Mouse (Mus musculus): Measurements from ENCODE around the gene Foxp1.

The Foxp1 gene

GRCm38 (mm10) chr6:99522359-99523108, at the start of gene Foxp1:
Foxp1 (minus strand) TSS chr6:99522721.
- peak; percentile 85 for DNase-seq (ENCODE audit: extremely low read depth, insufficient read length, low spot score)

- no peak for DNase-seq (ENCODE audit: extremely low read depth, insufficient read length, low spot score)
Observed at GRCm38 (mm10) chr6:99572071-99572470, 49.5 kb upstream of the Foxp1 start.

GRCm38 (mm10) chr6:99566921-99567320, 44.4 kb upstream of the Foxp1 start:
- no peak for DNase-seq (ENCODE audit: extremely low read depth, insufficient read length, low spot score)

- DNase-seq (ENCODE audit: extremely low read depth, insufficient read length, low spot score): no peak
Observed at GRCm38 (mm10) chr6:99564766-99565165, 42.2 kb upstream of the Foxp1 start.

- no peak for DNase-seq (ENCODE audit: extremely low read depth, insufficient read length, low spot score)
Observed at GRCm38 (mm10) chr6:99556950-99557349, 34.4 kb upstream of the Foxp1 start.

GRCm38 (mm10) chr6:99552816-99553215, 30.3 kb upstream of the Foxp1 start:
- no peak for DNase-seq (ENCODE audit: extremely low read depth, insufficient read length, low spot score)

GRCm38 (mm10) chr6:99546416-99546815, 23.9 kb upstream of the Foxp1 start:
- no peak for DNase-seq (ENCODE audit: extremely low read depth, insufficient read length, low spot score)

GRCm38 (mm10) chr6:99545437-99545836, 22.9 kb upstream of the Foxp1 start:
- DNase-seq (ENCODE audit: extremely low read depth, insufficient read length, low spot score): no peak

- no peak for DNase-seq (ENCODE audit: extremely low read depth, insufficient read length, low spot score)
Observed at GRCm38 (mm10) chr6:99541105-99541504, 18.6 kb upstream of the Foxp1 start.

- DNase-seq (ENCODE audit: extremely low read depth, insufficient read length, low spot score): no peak
Observed at GRCm38 (mm10) chr6:99540653-99541052, 18.1 kb upstream of the Foxp1 start.

- no peak for DNase-seq (ENCODE audit: extremely low read depth, insufficient read length, low spot score)
Observed at GRCm38 (mm10) chr6:99540146-99540545, 17.6 kb upstream of the Foxp1 start.

GRCm38 (mm10) chr6:99538194-99538941, 15.8 kb upstream of the Foxp1 start:
- DNase-seq (ENCODE audit: extremely low read depth, insufficient read length, low spot score): no peak

GRCm38 (mm10) chr6:99534211-99534745, 11.8 kb upstream of the Foxp1 start:
- DNase-seq (ENCODE audit: extremely low read depth, insufficient read length, low spot score): no peak

GRCm38 (mm10) chr6:99532458-99532857, 9.9 kb upstream of the Foxp1 start:
- DNase-seq (ENCODE audit: extremely low read depth, insufficient read length, low spot score): no peak

GRCm38 (mm10) chr6:99528972-99529371, 6.5 kb upstream of the Foxp1 start:
- no peak for DNase-seq (ENCODE audit: extremely low read depth, insufficient read length, low spot score)

GRCm38 (mm10) chr6:99527457-99528105, 5.1 kb upstream of the Foxp1 start:
- DNase-seq (ENCODE audit: extremely low read depth, insufficient read length, low spot score): no peak

- peak; percentile 43 for DNase-seq (ENCODE audit: extremely low read depth, insufficient read length, low spot score)
Observed at GRCm38 (mm10) chr6:99525351-99525750, 2.8 kb upstream of the Foxp1 start.

- no peak for DNase-seq (ENCODE audit: extremely low read depth, insufficient read length, low spot score)
Observed at GRCm38 (mm10) chr6:99523679-99524370, 1.3 kb upstream of the Foxp1 start.

- DNase-seq (ENCODE audit: extremely low read depth, insufficient read length, low spot score): peak; percentile 86
Observed at GRCm38 (mm10) chr6:99523109-99523632, 650 bp upstream of the Foxp1 start.

GRCm38 (mm10) chr6:99521641-99522358, 721 bp downstream of the Foxp1 start:
- peak; percentile 77 for DNase-seq (ENCODE audit: extremely low read depth, insufficient read length, low spot score)
